17 mouse cellular contexts compared by ENCODE assay signal in the genomic region with DNA sequence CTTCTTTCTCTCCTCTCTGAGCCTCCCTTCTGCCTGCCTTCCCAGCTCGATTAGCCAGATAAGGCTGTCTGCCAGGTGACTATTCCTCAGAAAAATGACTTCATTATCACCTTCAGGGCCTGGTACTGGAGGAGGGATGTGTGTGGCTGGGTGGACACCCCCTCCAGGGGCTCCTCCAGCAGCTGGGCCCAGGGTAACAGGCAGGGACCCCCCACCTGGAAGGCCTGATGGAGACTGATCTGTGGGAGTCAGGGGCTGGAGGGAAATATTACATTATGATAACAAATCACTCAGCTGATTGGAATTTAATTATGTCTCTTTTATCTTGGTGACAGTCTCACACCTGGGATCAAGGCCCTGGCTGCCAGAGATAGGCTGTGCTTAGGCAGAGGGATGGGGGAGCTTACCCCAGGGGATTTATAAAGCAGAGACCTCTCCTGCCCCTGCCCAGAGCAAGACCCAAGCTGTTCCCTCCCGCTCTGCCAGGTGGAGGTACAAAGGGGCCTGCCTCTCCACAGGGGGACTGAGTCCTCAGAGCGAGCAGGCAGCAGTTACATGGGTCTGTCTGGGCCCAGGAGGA. TPM values are rescaled to one million over a fixed set of nuclear protein-coding genes. Genes with fewer than 3 reads are reported as not detected.
DNase-seq lines count a peak whose midpoint lies in the region; ATAC-seq lines count a peak whose summit lies in the region.
"Had no signal": no experiment of that assay in that cellular context is flagged by ENCODE, and none has a peak within 500 bp of the region (broad histone marks: within the 10 kb centered on the region; RNA-seq: fewer than 3 reads in every experiment).

No protein-coding gene starts in this region.

- no peaks in the 10 kb centered on the region for H3K36me3 ChIP-seq in midbrain, embryonic 12.5 days
- no peaks in the 10 kb centered on the region for H3K36me3 ChIP-seq in midbrain, embryonic 11.5 days (ENCODE audit: control insufficient read depth, insufficient read depth, low read length)
- H3K36me3 ChIP-seq in hindbrain, embryonic 11.5 days (ENCODE audit: control insufficient read depth, insufficient read depth, low read length), result no peaks in the 10 kb centered on the region
- no peaks in the 10 kb centered on the region for H3K36me3 ChIP-seq in hindbrain, embryonic 16.5 days (ENCODE audit: control insufficient read depth, insufficient read depth, low read length)
- H3K36me3 ChIP-seq in neural tube, embryonic 11.5 days (ENCODE audit: control insufficient read depth, insufficient read depth, low read length), result no peaks in the 10 kb centered on the region
- H3K36me3 ChIP-seq: liver, embryonic 15.5 days had no signal

- 36% methylated on average over 3 of the region's 3 CpGs for WGBS in midbrain, embryonic 12.5 days
- WGBS in midbrain, embryonic 11.5 days, result 40% methylated on average over 3 of the region's 3 CpGs
- WGBS in hindbrain, embryonic 11.5 days, result 37% methylated on average over 3 of the region's 3 CpGs
- 21% methylated on average over 3 of the region's 3 CpGs for WGBS in hindbrain, embryonic 16.5 days
- 32% methylated on average over 3 of the region's 3 CpGs for WGBS in neural tube, embryonic 11.5 days

- ATAC-seq in midbrain, embryonic 12.5 days (ENCODE audit: low FRiP score, low read depth), result no peak
- no peak for ATAC-seq in midbrain, embryonic 11.5 days (ENCODE audit: low FRiP score)
- ATAC-seq in hindbrain, embryonic 11.5 days (ENCODE audit: low FRiP score), result peak; percentile 89
- ATAC-seq in hindbrain, embryonic 16.5 days, result peak; percentile 77
- ATAC-seq in neural tube, embryonic 11.5 days (ENCODE audit: insufficient read depth, low FRiP score, low TSS enrichment), result peak; percentile 53; the same call in 1 of the 2 replicates
- ATAC-seq: CD4-positive, CD25-positive, alpha-beta regulatory T cell, adult 4 months had no signal

- H3K4me2 ChIP-seq in midbrain, embryonic 12.5 days (replicated peaks), result no peak overlapping the region
- H3K4me2 ChIP-seq in midbrain, embryonic 11.5 days, result no peak overlapping the region
- no peak overlapping the region for H3K4me2 ChIP-seq in hindbrain, embryonic 11.5 days (replicated peaks; ENCODE audit: low read depth, low read length)
- no peak overlapping the region for H3K4me2 ChIP-seq in hindbrain, embryonic 16.5 days (ENCODE audit: low read length)
- H3K4me2 ChIP-seq in neural tube, embryonic 11.5 days (ENCODE audit: low read depth), result no peak overlapping the region
- H3K4me2 ChIP-seq: liver, embryonic 15.5 days had no signal

- peaks cover 10% of the 10 kb centered on the region for H3K4me1 ChIP-seq in midbrain, embryonic 12.5 days
- H3K4me1 ChIP-seq in midbrain, embryonic 11.5 days (ENCODE audit: control insufficient read depth, insufficient read depth, low read length), result no peaks in the 10 kb centered on the region
- peaks cover 3% of the 10 kb centered on the region; the same call in 1 of the 2 replicates for H3K4me1 ChIP-seq in hindbrain, embryonic 11.5 days (replicated peaks; ENCODE audit: control insufficient read depth, insufficient read depth, low read length)
- peaks cover 8% of the 10 kb centered on the region; the same call in 1 of the 2 replicates for H3K4me1 ChIP-seq in hindbrain, embryonic 16.5 days (ENCODE audit: control insufficient read depth, insufficient read depth, low read depth, low read length)
- H3K4me1 ChIP-seq in neural tube, embryonic 11.5 days (ENCODE audit: control insufficient read depth, insufficient read depth, low read length), result 0 out of 2 replicates have a peak, but pooled peaks cover 4% of the 10 kb centered on the region

- H3K27me3 ChIP-seq in midbrain, embryonic 12.5 days, result peaks cover 19% of the 10 kb centered on the region; the same call in 1 of the 2 replicates
- H3K27me3 ChIP-seq in midbrain, embryonic 11.5 days (ENCODE audit: control insufficient read depth, insufficient read depth, low read length), result no peaks in the 10 kb centered on the region; the same call in 1 of the 2 replicates
- no peaks in the 10 kb centered on the region for H3K27me3 ChIP-seq in hindbrain, embryonic 11.5 days (ENCODE audit: control insufficient read depth, insufficient read depth, low read length)
- no peaks in the 10 kb centered on the region for H3K27me3 ChIP-seq in hindbrain, embryonic 16.5 days (replicated peaks; ENCODE audit: control insufficient read depth, insufficient read depth, low read length)
- no peaks in the 10 kb centered on the region for H3K27me3 ChIP-seq in neural tube, embryonic 11.5 days (ENCODE audit: control insufficient read depth, insufficient read depth, low read length)
- H3K27me3 ChIP-seq: liver, embryonic 15.5 days had no signal

- H3K27ac ChIP-seq in midbrain, embryonic 12.5 days (replicated peaks), result peak overlapping the region; percentile 49
- no peak overlapping the region for H3K27ac ChIP-seq in midbrain, embryonic 11.5 days (ENCODE audit: low read depth, low read length)
- H3K27ac ChIP-seq in hindbrain, embryonic 11.5 days (ENCODE audit: low read depth, low read length), result 0 out of 2 replicates have a peak overlapping the region, but pooled peaks have one; percentile 36
- no peak overlapping the region for H3K27ac ChIP-seq in hindbrain, embryonic 16.5 days (ENCODE audit: low read depth, low read length)
- H3K27ac ChIP-seq in neural tube, embryonic 11.5 days (ENCODE audit: low read depth, low read length), result no peak overlapping the region
- H3K27ac ChIP-seq: liver, embryonic 15.5 days had no signal

- H3K4me3 ChIP-seq in midbrain, embryonic 12.5 days, result no peak overlapping the region
- H3K4me3 ChIP-seq in midbrain, embryonic 11.5 days (ENCODE audit: low read depth, low read length), result no peak overlapping the region
- no peak overlapping the region for H3K4me3 ChIP-seq in hindbrain, embryonic 11.5 days (ENCODE audit: low read depth, low read length)
- H3K4me3 ChIP-seq in hindbrain, embryonic 16.5 days (ENCODE audit: low read length), result no peak overlapping the region
- no peak overlapping the region for H3K4me3 ChIP-seq in neural tube, embryonic 11.5 days (ENCODE audit: low read depth, low read length)
- H3K4me3 ChIP-seq: liver, embryonic 15.5 days had no signal

- H3K9me3 ChIP-seq in midbrain, embryonic 12.5 days, result no peaks in the 10 kb centered on the region
- no peaks in the 10 kb centered on the region for H3K9me3 ChIP-seq in midbrain, embryonic 11.5 days (ENCODE audit: control insufficient read depth, low read length)
- no peaks in the 10 kb centered on the region for H3K9me3 ChIP-seq in hindbrain, embryonic 11.5 days (ENCODE audit: control insufficient read depth, low read length)
- H3K9me3 ChIP-seq in hindbrain, embryonic 16.5 days (ENCODE audit: control insufficient read depth, low read length), result no peaks in the 10 kb centered on the region
- no peaks in the 10 kb centered on the region for H3K9me3 ChIP-seq in neural tube, embryonic 11.5 days (ENCODE audit: control insufficient read depth, low read length)
- H3K9me3 ChIP-seq: liver, embryonic 15.5 days had no signal

- no peak for DNase-seq in midbrain, embryonic 11.5 days (ENCODE audit: low spot score, missing footprints)
- DNase-seq in hindbrain, embryonic 11.5 days (ENCODE audit: low spot score), result peak; percentile 35
- DNase-seq in neural tube, embryonic 11.5 days (ENCODE audit: low spot score), result peak; percentile 58
- DNase-seq in right cerebral cortex, postnatal 14 days, result no peak
- no peak for DNase-seq in layer of hippocampus, postnatal 36 days
- no peak for DNase-seq in adipocyte (ENCODE audit: low spot score)
- DNase-seq: adrenal gland, postnatal 36 days; cerebellum, postnatal 25 days; gastrocnemius, postnatal 14 days; heart, postnatal 36 days; kidney, adult 18-20 months; kidney, postnatal 14 days; lung, postnatal 14 days had no signal

- H3K9ac ChIP-seq in midbrain, embryonic 12.5 days (replicated peaks), result no peak overlapping the region; the same call in 1 of the 2 replicates
- H3K9ac ChIP-seq in midbrain, embryonic 11.5 days (ENCODE audit: low read length), result no peak overlapping the region
- H3K9ac ChIP-seq in hindbrain, embryonic 11.5 days (ENCODE audit: low read depth, low read length), result no peak overlapping the region
- peak overlapping the region; percentile 23; the same call in 1 of the 2 replicates for H3K9ac ChIP-seq in hindbrain, embryonic 16.5 days (ENCODE audit: low read depth, low read length)
- no peak overlapping the region for H3K9ac ChIP-seq in neural tube, embryonic 11.5 days (ENCODE audit: low read length)
- H3K9ac ChIP-seq: liver, embryonic 15.5 days had no signal

RNA-seq across cellular contexts. Expression of gene Rxra, which starts 35.2 kb away (rescaled TPM):
- 8.3 and 9.5 TPM in 2 replicates for polyA plus RNA-seq in midbrain, embryonic 12.5 days (2016; fragmentation: Nextera tagmentation; extraction: Ambion mirVana)
- polyA plus RNA-seq in midbrain, embryonic 11.5 days (2014; fragmentation: Nextera tagmentation; extraction: Ambion mirVana), result 6.7 and 6.9 TPM in 2 replicates
- 6.5 and 7.6 TPM in 2 replicates for polyA plus RNA-seq in hindbrain, embryonic 11.5 days (2014; fragmentation: Nextera tagmentation; extraction: Ambion mirVana)
- polyA plus RNA-seq in hindbrain, embryonic 16.5 days (2015; fragmentation: Nextera tagmentation; extraction: Ambion mirVana), result 3.4 and 4.0 TPM in 2 replicates
- 6.8 and 7.2 TPM in 2 replicates for polyA plus RNA-seq in neural tube, embryonic 11.5 days (2014; fragmentation: Nextera tagmentation; extraction: Ambion mirVana)
- 10 to 100 TPM; 25.1 to 27.9 TPM for total RNA-seq in layer of hippocampus, postnatal 36 days (2021)

Comparison
In these comparisons a context has a peak if more than half of its experiments do, and no peak if none do; other contexts are left out.
1. H3K27ac ChIP-seq: peak in midbrain, embryonic 12.5 days (single experiment) and hindbrain, embryonic 11.5 days (single experiment); none in midbrain, embryonic 11.5 days (single experiment), hindbrain, embryonic 16.5 days (single experiment) and neural tube, embryonic 11.5 days (single experiment).
2. ATAC-seq: peak in hindbrain, embryonic 11.5 days (single experiment), hindbrain, embryonic 16.5 days (single experiment) and neural tube, embryonic 11.5 days (single experiment); none in midbrain, embryonic 12.5 days (single experiment) and midbrain, embryonic 11.5 days (single experiment).
3. DNase-seq: peak in hindbrain, embryonic 11.5 days (single experiment) and neural tube, embryonic 11.5 days (single experiment); none in midbrain, embryonic 11.5 days (single experiment), right cerebral cortex, postnatal 14 days (single experiment), layer of hippocampus, postnatal 36 days (0 of 2) and adipocyte (single experiment).